Mouse (Mus musculus) bone marrow, adult 2 months (tissue): ENCODE results near the gene Pcsk6.

Experiments used
- CTCF ChIP-seq: fragments of 200-500 bp; IDR thresholded peaks from 2 replicates; pipeline ENCODE4 v1.5.1; 2011; ENCODE audit warnings: low read length, control low read depth; ENCODE audit not compliant: control insufficient read depth, insufficient read depth
- POLR2A ChIP-seq: fragments of 200-500 bp; IDR thresholded peaks from 2 replicates; pipeline ENCODE4 v1.6.1; 2011; ENCODE audit warnings: low read depth, mild to moderate bottlenecking, control low read depth, low read length, borderline replicate concordance; ENCODE audit not compliant: control insufficient read depth

DNA sequence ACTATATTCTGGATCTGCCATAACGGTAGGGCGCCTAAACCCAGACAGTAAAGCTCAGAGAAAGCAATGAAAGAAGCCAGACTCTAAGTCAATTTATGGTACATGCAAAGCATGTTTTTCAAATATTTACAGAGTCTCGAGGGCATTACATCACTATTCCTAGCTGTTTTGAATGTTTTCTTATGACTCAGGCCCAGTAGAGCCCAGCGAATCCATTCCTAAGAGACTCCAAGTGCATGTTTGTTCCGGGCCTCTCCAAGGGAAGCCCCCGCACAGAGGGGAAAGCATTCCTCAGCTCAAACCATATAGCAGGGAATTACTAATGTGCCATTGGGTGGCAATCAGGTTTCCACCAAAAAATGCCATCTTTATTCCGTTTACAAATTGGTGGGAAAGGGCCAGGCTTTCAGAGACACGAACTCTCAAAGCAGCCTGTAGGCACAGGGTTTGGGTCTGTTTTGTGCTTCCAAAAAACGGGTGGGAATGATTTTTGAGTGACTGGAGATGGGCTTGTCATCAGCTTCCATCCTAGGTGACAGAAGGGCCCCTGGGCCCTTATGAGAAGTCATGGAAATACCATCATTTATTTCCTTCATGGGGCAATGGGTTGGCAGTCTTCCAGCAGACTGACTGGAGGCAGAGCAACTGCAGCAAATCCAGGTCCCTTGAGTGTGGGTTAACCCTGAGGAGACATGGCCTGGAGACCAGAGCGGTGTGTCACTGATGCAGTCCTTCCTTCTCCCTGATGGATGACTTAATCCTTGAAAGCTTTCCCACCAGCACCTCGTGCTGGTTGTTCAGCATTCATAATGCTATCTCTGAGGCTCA is 117.7 kb downstream of the Pcsk6 start:
- TF ChIP-seq CTCF (no peak), POLR2A (no peak)
